Mouse (Mus musculus) lung, postnatal 25 days (tissue): ENCODE measurements around the gene Soga1.
A peak's percentile ranks its signal among the peaks of the same experiment; 100 is the strongest.

Experiments used
- DNase-seq: peaks from one replicate; pipeline ENCODE4 v3.0.0; 2022; ENCODE audit warnings: low spot score

Soga1 gene

GRCm38 (mm10) chr2:156987316-156987715 lies 91.7 kb downstream of the Soga1 start:
- no peak for DNase-seq

- DNase-seq, result peak; percentile 29
These were observed 96.2 kb downstream of the Soga1 start for GRCm38 (mm10) chr2:156982864-156983263.

GRCm38 (mm10) chr2:156981291-156981690 lies 97.8 kb downstream of the Soga1 start:
- no peak for DNase-seq

- DNase-seq, result no peak
These were observed 99.0 kb downstream of the Soga1 start for GRCm38 (mm10) chr2:156980059-156980458.

- DNase-seq, result no peak
These were observed 102.3 kb downstream of the Soga1 start for GRCm38 (mm10) chr2:156976711-156977110.

- peak; percentile 15 for DNase-seq
These were observed 104.1 kb downstream of the Soga1 start for GRCm38 (mm10) chr2:156974967-156975366.

- no peak for DNase-seq
These were observed 105.5 kb downstream of the Soga1 start for GRCm38 (mm10) chr2:156973316-156974100.

- DNase-seq, result no peak
These were observed 108.8 kb downstream of the Soga1 start for GRCm38 (mm10) chr2:156970253-156970652.

GRCm38 (mm10) chr2:156968501-156968900 lies 110.6 kb downstream of the Soga1 start:
- DNase-seq, result no peak

- DNase-seq, result no peak
These were observed 111.7 kb downstream of the Soga1 start for GRCm38 (mm10) chr2:156967388-156967787.
